Mouse (Mus musculus): ENCODE results near the gene Napa. TPM values are rescaled to one million over a fixed set of nuclear protein-coding genes. Genes with fewer than 3 reads are reported as not detected.

Napa gene
- 209 and 245 TPM in 2 replicates for polyA plus RNA-seq (2014; fragmentation: Nextera tagmentation; extraction: Ambion mirVana)

- Histone ChIP-seq H3K4me2 (ENCODE audit: low read length) (peak within 1 kb of the TSS; percentile 96), H3K27ac (replicated peaks; ENCODE audit: low read depth, low read length) (peak within 1 kb of the TSS; percentile 82), H3K36me3 (ENCODE audit: control insufficient read depth, insufficient read depth, low read length) (peaks cover 15% of the 10 kb centered on the region; the same call in 1 of the 2 replicates), H3K9ac (replicated peaks; ENCODE audit: low read length) (peak within 1 kb of the TSS; percentile 98), H3K4me3 (replicated peaks; ENCODE audit: low read depth, low read length) (peak within 1 kb of the TSS; percentile 88), H3K4me1 (ENCODE audit: control insufficient read depth, insufficient read depth, low read length) (peaks cover 17% of the 10 kb centered on the region), H3K9me3 (ENCODE audit: control insufficient read depth, low read length) (no peaks in the 10 kb centered on the region), H3K27me3 (ENCODE audit: control insufficient read depth, insufficient read depth, low read length) (no peaks in the 10 kb centered on the region)
- WGBS = under 1% methylated on average over 68 of the region's 68 CpGs
- ATAC-seq (ENCODE audit: low FRiP score, low TSS enrichment) = peak; percentile 98
- peak; percentile 99 for DNase-seq
These were observed at the start of gene Napa for GRCm38 (mm10) chr7:16098021-16099017. TSS of gene Napa (plus strand) at chr7:16098458.

GRCm38 (mm10) chr7:16048675-16049575 is 49.3 kb upstream of the Napa start:
- DNase-seq = peak; percentile 62
- Histone ChIP-seq H3K9ac (replicated peaks; ENCODE audit: low read length) (peak overlapping the region; percentile 76), H3K4me1 (ENCODE audit: control insufficient read depth, insufficient read depth, low read length) (peaks cover 41% of the 10 kb centered on the region), H3K27ac (replicated peaks; ENCODE audit: low read depth, low read length) (peak overlapping the region; percentile 99), H3K4me3 (replicated peaks; ENCODE audit: low read depth, low read length) (peak overlapping the region; percentile 86), H3K4me2 (ENCODE audit: low read length) (peak overlapping the region; percentile 76), H3K27me3 (ENCODE audit: control insufficient read depth, insufficient read depth, low read length) (no peaks in the 10 kb centered on the region), H3K9me3 (ENCODE audit: control insufficient read depth, low read length) (no peaks in the 10 kb centered on the region), H3K36me3 (ENCODE audit: control insufficient read depth, insufficient read depth, low read length) (no peaks in the 10 kb centered on the region)
- WGBS = 10% methylated on average over 36 of the region's 36 CpGs
- no peak; the same call in 1 of the 2 replicates for ATAC-seq (ENCODE audit: low FRiP score, low TSS enrichment)

DNA sequence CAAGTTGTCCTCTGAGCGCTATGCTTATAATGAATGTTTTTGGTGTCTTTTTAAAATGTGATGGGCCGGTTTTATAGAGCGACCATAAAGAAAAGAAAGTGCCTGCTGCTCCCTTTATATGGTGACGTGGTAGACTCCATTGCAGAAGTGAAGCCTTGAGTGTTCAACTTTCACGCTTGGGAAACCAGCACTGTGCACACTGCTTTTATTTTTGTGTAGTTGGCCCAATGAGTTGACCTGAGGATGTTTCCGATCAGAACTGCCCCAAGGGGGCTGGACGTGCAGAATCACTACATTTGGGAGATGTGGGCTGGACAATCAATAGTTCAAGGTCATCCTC is 48.7 kb upstream of the Napa start:
- no peak for ATAC-seq (ENCODE audit: low FRiP score, low TSS enrichment)
- no peaks in the 10 kb centered on the region for H3K9me3 ChIP-seq (ENCODE audit: control insufficient read depth, low read length)
- H3K9ac ChIP-seq (replicated peaks; ENCODE audit: low read length) = 0 out of 2 replicates have a peak overlapping the region, but pooled peaks have one; percentile 76
- H3K36me3 ChIP-seq (ENCODE audit: control insufficient read depth, insufficient read depth, low read length) = no peaks in the 10 kb centered on the region
- H3K27me3 ChIP-seq (ENCODE audit: control insufficient read depth, insufficient read depth, low read length) = no peaks in the 10 kb centered on the region
- DNase-seq = no peak
- H3K4me2 ChIP-seq (ENCODE audit: low read length) = peak overlapping the region; percentile 76
- 80% methylated on average over 7 of the region's 7 CpGs for WGBS
- peak overlapping the region; percentile 86 for H3K4me3 ChIP-seq (replicated peaks; ENCODE audit: low read depth, low read length)
- peaks cover 35% of the 10 kb centered on the region for H3K4me1 ChIP-seq (ENCODE audit: control insufficient read depth, insufficient read depth, low read length)
- H3K27ac ChIP-seq (replicated peaks; ENCODE audit: low read depth, low read length) = no peak overlapping the region

DNA sequence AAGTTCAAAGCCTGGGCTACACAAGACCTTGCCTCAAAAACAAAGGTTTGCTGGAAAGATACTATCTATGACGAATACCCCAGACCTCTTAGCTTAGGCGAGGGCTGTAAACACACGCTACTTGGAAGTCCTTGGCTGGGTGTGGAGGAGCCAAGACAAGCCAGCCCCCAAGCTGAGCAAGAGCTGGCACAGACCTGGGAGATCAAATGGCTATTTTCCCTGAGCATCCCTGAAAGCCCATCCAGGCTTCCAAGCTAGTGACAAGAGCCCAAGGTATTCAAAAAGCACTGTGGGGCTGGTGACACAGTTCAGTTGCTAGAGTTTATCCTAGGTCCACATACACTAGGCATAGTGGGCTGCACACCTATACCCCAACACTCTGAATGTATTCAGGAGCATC is 47.7 kb upstream of the Napa start:
- no peak overlapping the region for H3K4me2 ChIP-seq (ENCODE audit: low read length)
- no peaks in the 10 kb centered on the region for H3K36me3 ChIP-seq (ENCODE audit: control insufficient read depth, insufficient read depth, low read length)
- no peaks in the 10 kb centered on the region for H3K9me3 ChIP-seq (ENCODE audit: control insufficient read depth, low read length)
- ATAC-seq (ENCODE audit: low FRiP score, low TSS enrichment) (no peak), DNase-seq (no peak)
- H3K27ac ChIP-seq (replicated peaks; ENCODE audit: low read depth, low read length) = no peak overlapping the region
- H3K4me3 ChIP-seq (replicated peaks; ENCODE audit: low read depth, low read length) = no peak overlapping the region
- WGBS = 93% methylated on average over 3 of the region's 3 CpGs
- H3K9ac ChIP-seq (replicated peaks; ENCODE audit: low read length) = no peak overlapping the region
- H3K4me1 ChIP-seq (ENCODE audit: control insufficient read depth, insufficient read depth, low read length) = peaks cover 25% of the 10 kb centered on the region
- H3K27me3 ChIP-seq (ENCODE audit: control insufficient read depth, insufficient read depth, low read length) = no peaks in the 10 kb centered on the region

DNA sequence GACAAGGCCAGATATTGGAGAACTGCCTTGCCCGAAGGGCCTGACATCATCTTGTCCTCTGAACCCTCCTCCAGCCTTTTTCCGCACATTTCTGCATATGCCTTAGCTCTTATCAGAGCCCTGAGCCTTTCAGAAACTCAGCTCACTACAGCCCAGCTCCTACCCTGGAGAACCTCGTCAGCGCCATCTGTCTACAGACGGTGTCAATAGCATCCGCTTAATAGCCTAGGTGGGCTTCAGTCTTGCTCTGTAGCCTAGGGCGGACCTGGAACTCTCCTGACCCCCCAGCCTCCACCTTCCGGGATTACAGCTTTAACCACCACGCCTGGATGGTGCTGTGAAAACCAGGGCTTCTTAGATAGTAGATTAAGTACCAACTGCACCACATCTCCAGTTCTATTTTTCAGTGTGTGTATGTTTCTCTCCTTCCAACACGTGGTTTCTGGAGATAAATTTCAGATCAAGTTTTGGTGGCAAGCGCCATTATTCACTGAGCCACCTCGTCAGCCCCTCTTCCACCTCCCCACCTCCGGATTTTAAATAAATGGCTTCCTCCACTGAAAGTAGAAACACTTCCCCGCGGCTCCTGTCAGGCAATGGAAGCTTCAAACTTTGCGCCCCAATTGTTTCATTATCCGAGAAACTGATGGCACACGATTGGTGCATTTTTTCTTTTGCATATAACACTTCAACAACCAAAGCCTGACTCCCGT is 46.2 kb upstream of the Napa start:
- WGBS = 7% methylated on average over 19 of the region's 19 CpGs
- H3K9ac ChIP-seq (replicated peaks; ENCODE audit: low read length) = peak overlapping the region; percentile 37; the same call in 1 of the 2 replicates
- ATAC-seq (ENCODE audit: low FRiP score, low TSS enrichment) = no peak
- peaks cover 20% of the 10 kb centered on the region for H3K4me1 ChIP-seq (ENCODE audit: control insufficient read depth, insufficient read depth, low read length)
- H3K4me3 ChIP-seq (replicated peaks; ENCODE audit: low read depth, low read length) = peak overlapping the region; percentile 43
- no peaks in the 10 kb centered on the region for H3K9me3 ChIP-seq (ENCODE audit: control insufficient read depth, low read length)
- H3K36me3 ChIP-seq (ENCODE audit: control insufficient read depth, insufficient read depth, low read length) = no peaks in the 10 kb centered on the region
- H3K27ac ChIP-seq (replicated peaks; ENCODE audit: low read depth, low read length) = peak overlapping the region; percentile 56; the same call in 1 of the 2 replicates
- peak; percentile 81 for DNase-seq
- H3K27me3 ChIP-seq (ENCODE audit: control insufficient read depth, insufficient read depth, low read length) = no peaks in the 10 kb centered on the region
- H3K4me2 ChIP-seq (ENCODE audit: low read length) = peak overlapping the region; percentile 65

GRCm38 (mm10) chr7:16052684-16053083 is 45.6 kb upstream of the Napa start:
- Histone ChIP-seq H3K9ac (replicated peaks; ENCODE audit: low read length) (peak overlapping the region; percentile 37; the same call in 1 of the 2 replicates), H3K4me3 (replicated peaks; ENCODE audit: low read depth, low read length) (peak overlapping the region; percentile 43), H3K4me2 (ENCODE audit: low read length) (peak overlapping the region; percentile 65), H3K4me1 (ENCODE audit: control insufficient read depth, insufficient read depth, low read length) (peaks cover 20% of the 10 kb centered on the region), H3K9me3 (ENCODE audit: control insufficient read depth, low read length) (no peaks in the 10 kb centered on the region), H3K27me3 (ENCODE audit: control insufficient read depth, insufficient read depth, low read length) (no peaks in the 10 kb centered on the region), H3K27ac (replicated peaks; ENCODE audit: low read depth, low read length) (peak overlapping the region; percentile 56; the same call in 1 of the 2 replicates), H3K36me3 (ENCODE audit: control insufficient read depth, insufficient read depth, low read length) (no peaks in the 10 kb centered on the region)
- DNase-seq (peak; percentile 98), ATAC-seq (ENCODE audit: low FRiP score, low TSS enrichment) (peak; percentile 90)
- under 1% methylated on average over 24 of the region's 24 CpGs for WGBS

DNA sequence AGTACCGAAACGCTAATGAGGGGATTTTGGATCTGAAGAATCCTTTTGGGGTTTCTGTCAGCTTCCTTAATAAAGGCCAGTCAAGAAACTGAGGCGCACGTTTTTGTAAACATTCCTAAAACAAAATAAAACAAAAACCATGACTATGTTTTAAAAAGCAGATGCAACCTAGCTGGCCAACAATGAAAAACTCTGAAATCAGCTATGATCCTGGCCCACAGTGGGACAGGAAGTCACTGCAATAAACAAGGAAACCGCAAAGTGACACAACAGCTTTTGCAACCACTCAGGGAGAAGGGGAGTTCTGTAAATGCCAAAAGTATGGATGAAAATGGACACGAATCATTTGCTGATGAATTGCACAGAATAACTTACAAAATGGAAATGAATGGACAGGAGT is 45.2 kb upstream of the Napa start:
- 16% methylated on average over 6 of the region's 6 CpGs for WGBS
- Histone ChIP-seq H3K4me1 (ENCODE audit: control insufficient read depth, insufficient read depth, low read length) (peaks cover 20% of the 10 kb centered on the region), H3K36me3 (ENCODE audit: control insufficient read depth, insufficient read depth, low read length) (no peaks in the 10 kb centered on the region), H3K4me3 (replicated peaks; ENCODE audit: low read depth, low read length) (peak overlapping the region; percentile 43), H3K4me2 (ENCODE audit: low read length) (peak overlapping the region; percentile 65), H3K9ac (replicated peaks; ENCODE audit: low read length) (no peak overlapping the region; the same call in 1 of the 2 replicates), H3K27ac (replicated peaks; ENCODE audit: low read depth, low read length) (no peak overlapping the region), H3K9me3 (ENCODE audit: control insufficient read depth, low read length) (no peaks in the 10 kb centered on the region), H3K27me3 (ENCODE audit: control insufficient read depth, insufficient read depth, low read length) (no peaks in the 10 kb centered on the region)
- ATAC-seq (ENCODE audit: low FRiP score, low TSS enrichment) (no peak), DNase-seq (no peak)

DNA sequence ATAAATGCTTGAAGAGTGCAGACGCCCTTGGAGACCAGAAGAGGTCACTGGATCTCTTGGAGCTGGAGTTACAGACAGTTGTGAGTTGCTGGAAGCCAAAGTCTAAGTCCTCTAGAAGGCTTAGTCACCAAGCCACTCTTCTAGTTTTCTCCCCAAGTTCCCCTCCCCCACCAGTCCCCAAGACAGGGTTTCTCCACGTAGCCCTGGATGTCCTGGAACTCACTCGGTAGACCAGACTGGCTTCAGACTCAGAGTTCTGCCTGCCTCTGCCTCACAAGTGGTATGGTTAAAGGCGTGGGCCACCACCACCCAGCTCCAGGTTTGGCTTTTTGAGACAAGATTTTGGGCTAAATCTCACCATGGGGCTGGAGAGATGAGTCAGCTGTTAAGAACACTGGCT is 43.3 kb upstream of the Napa start:
- no peaks in the 10 kb centered on the region for H3K9me3 ChIP-seq (ENCODE audit: control insufficient read depth, low read length)
- no peak overlapping the region for H3K4me3 ChIP-seq (replicated peaks; ENCODE audit: low read depth, low read length)
- 64% methylated on average over 4 of the region's 4 CpGs for WGBS
- no peaks in the 10 kb centered on the region for H3K36me3 ChIP-seq (ENCODE audit: control insufficient read depth, insufficient read depth, low read length)
- peaks cover 8% of the 10 kb centered on the region for H3K4me1 ChIP-seq (ENCODE audit: control insufficient read depth, insufficient read depth, low read length)
- H3K4me2 ChIP-seq (ENCODE audit: low read length) = no peak overlapping the region
- H3K27ac ChIP-seq (replicated peaks; ENCODE audit: low read depth, low read length) = no peak overlapping the region
- ATAC-seq (ENCODE audit: low FRiP score, low TSS enrichment) (no peak), DNase-seq (no peak)
- H3K9ac ChIP-seq (replicated peaks; ENCODE audit: low read length) = no peak overlapping the region
- no peaks in the 10 kb centered on the region for H3K27me3 ChIP-seq (ENCODE audit: control insufficient read depth, insufficient read depth, low read length)
